Mouse (Mus musculus): ENCODE measurements around the gene 4921504E06Rik. TPM values are rescaled to one million over a fixed set of nuclear protein-coding genes. Genes with fewer than 3 reads are reported as not detected.

Gene 4921504E06Rik
- polyA plus RNA-seq, 1 experiment from 2014 or later = 0.15 TPM

DNA sequence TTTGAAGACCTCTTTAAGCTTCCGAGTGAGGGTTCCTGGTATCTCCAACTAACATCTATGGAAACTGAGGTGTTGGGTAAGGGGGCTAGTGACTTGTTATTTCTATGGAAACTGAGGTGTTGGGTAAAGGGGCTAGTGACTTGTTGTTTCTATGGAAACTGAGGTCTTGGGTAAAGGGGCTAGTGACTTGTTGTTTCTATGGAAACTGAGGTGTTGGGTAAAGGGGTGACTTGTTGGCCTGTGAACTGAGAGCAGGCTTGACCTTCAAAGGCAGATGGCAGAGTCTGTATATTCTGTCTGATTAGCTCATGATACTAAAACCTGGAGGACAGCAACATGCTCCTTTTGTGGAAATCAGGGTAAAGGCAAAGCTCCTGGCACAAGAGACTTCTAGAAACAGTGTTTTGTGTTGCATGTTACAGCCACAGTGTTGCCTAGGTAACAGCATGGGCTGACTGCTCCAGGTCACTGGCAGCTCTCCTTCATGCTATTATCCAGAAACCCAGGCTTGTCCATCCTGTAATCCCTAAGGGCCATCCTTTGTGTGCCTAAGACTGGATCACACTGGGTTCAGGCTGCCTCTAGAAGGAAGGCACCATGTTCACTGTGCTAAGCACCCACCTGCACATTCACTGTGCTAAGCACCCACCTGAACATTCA, 133.9 kb downstream of the 4921504E06Rik start:
- H3K27me3 ChIP-seq (replicated peaks; ENCODE audit: control insufficient read depth, insufficient read depth, low read length) = peaks cover 10% of the 10 kb centered on the region
- 75% methylated on average over 1 of the region's 1 CpGs for WGBS

DNA sequence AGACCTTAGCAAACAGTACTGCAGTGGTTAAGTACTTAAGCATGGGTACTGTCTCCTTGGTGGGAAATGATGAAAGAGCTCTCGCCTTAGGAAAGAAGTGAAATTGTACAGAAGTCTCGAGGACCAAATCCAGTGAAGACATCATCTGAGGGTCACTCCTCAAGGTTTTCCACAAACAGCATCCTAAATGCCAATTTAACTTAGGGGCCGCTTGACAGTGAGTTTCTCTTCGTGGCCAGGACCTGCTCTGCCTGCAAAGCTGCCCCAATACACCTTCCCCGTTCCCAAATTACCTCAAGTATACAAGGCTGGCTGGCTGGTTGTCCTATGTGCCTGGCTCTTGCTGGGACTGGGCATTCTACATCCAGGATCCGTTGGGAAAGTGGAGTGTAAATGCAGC, 137.6 kb downstream of the 4921504E06Rik start:
- Histone ChIP-seq H3K36me3 (ENCODE audit: control insufficient read depth, insufficient read depth, low read length) (no peaks in the 10 kb centered on the region), H3K9me3 (ENCODE audit: control insufficient read depth, low read length) (no peaks in the 10 kb centered on the region; the same call in 1 of the 2 replicates), H3K4me3 (ENCODE audit: low read length) (no peak overlapping the region), H3K27ac (ENCODE audit: low read depth, low read length) (no peak overlapping the region), H3K4me1 (ENCODE audit: control insufficient read depth, insufficient read depth, low read depth, low read length) (peaks cover 3% of the 10 kb centered on the region; the same call in 1 of the 2 replicates), H3K27me3 (replicated peaks; ENCODE audit: control insufficient read depth, insufficient read depth, low read length) (peaks cover 7% of the 10 kb centered on the region), H3K9ac (ENCODE audit: low read depth, low read length) (no peak overlapping the region), H3K4me2 (ENCODE audit: low read length) (no peak overlapping the region)
- WGBS = 74% methylated on average over 6 of the region's 6 CpGs
- ATAC-seq = no peak

More for the DNA sequence above, 133.9 kb downstream of the 4921504E06Rik start:
- Histone ChIP-seq H3K9ac (ENCODE audit: low read depth, low read length) (no peak overlapping the region), H3K4me3 (ENCODE audit: low read length) (no peak overlapping the region), H3K27ac (ENCODE audit: low read depth, low read length) (no peak overlapping the region), H3K4me1 (ENCODE audit: control insufficient read depth, insufficient read depth, low read depth, low read length) (peaks cover 2% of the 10 kb centered on the region; the same call in 1 of the 2 replicates), H3K9me3 (ENCODE audit: control insufficient read depth, low read length) (no peaks in the 10 kb centered on the region), H3K36me3 (ENCODE audit: control insufficient read depth, insufficient read depth, low read length) (no peaks in the 10 kb centered on the region), H3K4me2 (ENCODE audit: low read length) (no peak overlapping the region)
- peak; percentile 59; the same call in 1 of the 2 replicates for ATAC-seq

DNA sequence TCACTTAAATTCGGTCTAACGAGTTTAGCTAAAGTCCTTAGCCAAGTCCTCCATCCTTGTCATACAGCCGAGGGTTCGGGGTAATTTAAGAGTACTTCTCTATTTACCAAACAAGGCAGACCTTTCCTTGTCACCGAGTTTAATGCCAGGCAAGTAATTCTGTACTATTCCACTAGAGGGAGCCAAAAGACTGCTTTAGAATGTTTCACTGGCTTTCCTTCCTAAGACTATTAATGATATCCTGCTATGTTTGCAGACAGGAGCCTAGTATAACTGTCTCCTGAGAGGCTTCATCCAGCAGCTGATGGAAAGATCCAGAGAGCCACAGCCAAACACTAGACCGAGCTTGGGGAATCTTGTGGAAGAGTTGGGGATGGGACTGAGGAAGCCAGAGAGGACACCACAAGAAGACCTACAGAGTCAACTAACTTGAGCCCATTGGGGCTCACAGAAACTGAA, 138.6 kb downstream of the 4921504E06Rik start:
- H3K36me3 ChIP-seq (ENCODE audit: control insufficient read depth, insufficient read depth, low read length) = no peaks in the 10 kb centered on the region
- 1% methylated on average over 6 of the region's 6 CpGs for WGBS
- H3K27me3 ChIP-seq (replicated peaks; ENCODE audit: control insufficient read depth, insufficient read depth, low read length) = peaks cover 7% of the 10 kb centered on the region
- H3K4me1 ChIP-seq (ENCODE audit: control insufficient read depth, insufficient read depth, low read depth, low read length) = peaks cover 3% of the 10 kb centered on the region; the same call in 1 of the 2 replicates
- H3K4me3 ChIP-seq (ENCODE audit: low read length) = peak overlapping the region; percentile 38
- no peak overlapping the region for H3K27ac ChIP-seq (ENCODE audit: low read depth, low read length)
- ATAC-seq = peak; percentile 83
- no peaks in the 10 kb centered on the region; the same call in 1 of the 2 replicates for H3K9me3 ChIP-seq (ENCODE audit: control insufficient read depth, low read length)
- H3K4me2 ChIP-seq (ENCODE audit: low read length) = peak overlapping the region; percentile 70
- H3K9ac ChIP-seq (ENCODE audit: low read depth, low read length) = peak overlapping the region; percentile 55

DNA sequence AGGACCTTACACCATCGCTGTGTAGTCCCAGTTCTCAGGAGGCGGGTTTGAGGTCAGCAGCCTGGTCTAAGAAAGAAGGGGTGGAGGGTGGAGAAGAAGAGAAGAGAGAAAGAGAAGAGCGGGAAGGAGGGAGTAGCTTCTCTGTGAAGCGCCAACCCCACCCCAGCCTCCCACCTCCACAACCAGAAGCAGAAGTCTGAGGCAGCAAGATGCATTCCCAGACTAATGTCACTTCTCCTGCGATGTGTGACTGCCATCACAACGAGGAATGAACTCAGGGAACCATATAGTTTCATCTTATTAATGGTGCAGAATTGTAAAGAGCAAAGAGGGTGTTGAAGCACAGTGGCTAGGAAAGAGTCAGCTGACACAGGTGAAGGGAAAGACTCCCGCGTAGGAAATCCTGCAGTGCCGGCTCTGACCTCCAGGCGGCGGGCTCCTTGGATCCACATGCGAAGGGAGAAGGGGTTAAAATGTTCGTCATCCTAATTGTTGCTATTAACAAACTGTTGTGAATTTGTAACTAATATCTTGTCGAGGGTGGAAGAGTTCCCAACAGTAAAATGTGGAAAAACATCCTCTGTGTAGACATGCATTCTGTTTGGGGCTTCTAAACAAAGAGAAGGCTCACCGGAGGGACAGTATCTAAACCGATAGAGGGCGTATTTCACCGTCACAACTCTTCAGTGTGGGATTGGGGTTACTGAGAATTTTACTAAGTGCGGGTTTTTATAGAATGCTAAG, 139.3 kb downstream of the 4921504E06Rik start:
- Histone ChIP-seq H3K4me3 (ENCODE audit: low read length) (peak overlapping the region; percentile 38), H3K4me2 (ENCODE audit: low read length) (peak overlapping the region; percentile 70), H3K36me3 (ENCODE audit: control insufficient read depth, insufficient read depth, low read length) (no peaks in the 10 kb centered on the region), H3K4me1 (ENCODE audit: control insufficient read depth, insufficient read depth, low read depth, low read length) (peaks cover 3% of the 10 kb centered on the region; the same call in 1 of the 2 replicates), H3K27me3 (replicated peaks; ENCODE audit: control insufficient read depth, insufficient read depth, low read length) (peaks cover 7% of the 10 kb centered on the region), H3K9ac (ENCODE audit: low read depth, low read length) (peak overlapping the region; percentile 55), H3K27ac (ENCODE audit: low read depth, low read length) (no peak overlapping the region), H3K9me3 (ENCODE audit: control insufficient read depth, low read length) (no peaks in the 10 kb centered on the region; the same call in 1 of the 2 replicates)
- WGBS = 19% methylated on average over 19 of the region's 19 CpGs
- ATAC-seq = peak; percentile 82

Other genes starting within 250 kb of the 4921504E06Rik start
- 10.5 and 12.9 TPM in 2 replicates for gene Msrb2, start 182.5 kb downstream of the 4921504E06Rik start, polyA plus RNA-seq (2015; fragmentation: Nextera tagmentation; extraction: Ambion mirVana)
- gene Ptf1a, start 108.3 kb downstream of the 4921504E06Rik start, polyA plus RNA-seq (2015; fragmentation: Nextera tagmentation; extraction: Ambion mirVana) = 1.6 and 1.7 TPM in 2 replicates
- gene Otud1, start 103.8 kb upstream of the 4921504E06Rik start, polyA plus RNA-seq (2015; fragmentation: Nextera tagmentation; extraction: Ambion mirVana) = 1.3 and 1.5 TPM in 2 replicates

Measured in hindbrain, embryonic 16.5 days (tissue).